Mouse (Mus musculus) liver, postnatal 0 days (tissue): ENCODE measurements around the gene Lpin2. TPM values are rescaled to one million over a fixed set of nuclear protein-coding genes. Genes with fewer than 3 reads are reported as not detected.

Source experiments
- ATAC-seq: fragments of 200-750 bp; cut with Nextera tagmentation; 2 replicates; pipeline ENCODE4 v1.8.0; 2017; ENCODE audit warnings: mild to moderate bottlenecking, moderate library complexity
- DNase-seq: peaks from one replicate; pipeline ENCODE4 v3.0.0-alpha.2; 2016
- H3K27ac ChIP-seq: fragments of 300-500 bp; sonication (generic); 2 replicates; pipeline ENCODE4 v1.5.1; 2014; ENCODE audit warnings: antibody characterized with exemption, moderate library complexity, mild to moderate bottlenecking, low read depth
- H3K27me3 ChIP-seq: fragments of 300-500 bp; sonication (generic); 2 replicates; pipeline ENCODE4 v1.6.1; 2014; ENCODE audit warnings: low read length, control low read depth, mixed read lengths; ENCODE audit not compliant: insufficient read depth
- H3K36me3 ChIP-seq: fragments of 300-500 bp; sonication (generic); replicated peaks from 2 replicates; pipeline ENCODE4 v1.6.1; 2014; ENCODE audit warnings: mild to moderate bottlenecking, control low read depth, low read length, moderate library complexity, mixed read lengths; ENCODE audit not compliant: insufficient read depth
- H3K4me1 ChIP-seq: fragments of 300-500 bp; sonication (generic); 2 replicates; pipeline ENCODE4 v1.6.1; 2014; ENCODE audit warnings: antibody characterized with exemption, mild to moderate bottlenecking, control low read depth; ENCODE audit not compliant: insufficient read depth
- H3K4me2 ChIP-seq: fragments of 300-500 bp; sonication (generic); 2 replicates; pipeline ENCODE4 v1.6.1; 2014; ENCODE audit warnings: low read depth, mild to moderate bottlenecking, low read length, moderate library complexity, mixed read lengths
- H3K4me3 ChIP-seq: fragments of 300-500 bp; sonication (generic); 2 replicates; pipeline ENCODE4 v1.5.1; 2014; ENCODE audit warnings: low read depth, low read length
- H3K9ac ChIP-seq: fragments of 300-500 bp; sonication (generic); replicated peaks from 2 replicates; pipeline ENCODE4 v1.6.1; 2014; ENCODE audit warnings: mild to moderate bottlenecking, moderate library complexity
- H3K9me3 ChIP-seq: fragments of 300-500 bp; sonication (generic); 2 replicates; pipeline ENCODE4 v1.6.1; 2016; ENCODE audit warnings: mild to moderate bottlenecking, control low read depth, low read length, mixed read lengths
- CTCF ChIP-seq: sonication (generic); IDR thresholded peaks from 2 replicates; pipeline ENCODE4 v1.5.1; 2016; ENCODE audit warnings: antibody characterized with exemption, low read depth
- EP300 ChIP-seq: IDR thresholded peaks from 2 replicates; pipeline ENCODE4 v1.6.1; 2016; ENCODE audit warnings: antibody characterized with exemption, low read depth, mild to moderate bottlenecking
- WGBS: fragments of 180-500 bp; shearing (Covaris S2); extraction: QIAGEN DNeasy Blood & Tissue Kit; methylation state at CpG from one replicate; pipeline ENCODE4 v1.1.7; 2014; ENCODE audit not compliant: insufficient replicate concordance; 5-methylcytosine and 5-hydroxymethylcytosine counted together
- polyA plus RNA-seq: library from polyadenylated mRNA; unstranded; fragments of >200 nt; fragmentation: Nextera tagmentation; extraction: Ambion mirVana; gene quantifications from 2 replicates; pipeline ENCODE4 v1.2.1, GENCODE M21; 2015

Lpin2 gene
- polyA plus RNA-seq, 1 experiment from 2014 or later = 44.5 TPM

- H3K4me1 ChIP-seq = no peaks in the 10 kb centered on the region; the same call in 1 of the 2 replicates
- no peak overlapping the region for H3K9ac ChIP-seq
- peaks cover 68% of the 10 kb centered on the region for H3K36me3 ChIP-seq
- H3K4me2 ChIP-seq = no peak overlapping the region
- no peaks in the 10 kb centered on the region for H3K27me3 ChIP-seq
- H3K9me3 ChIP-seq = no peaks in the 10 kb centered on the region
- ATAC-seq (peak; percentile 14; the same call in 1 of the 2 replicates), DNase-seq (no peak)
- no peak overlapping the region for H3K27ac ChIP-seq
- no peak overlapping the region for H3K4me3 ChIP-seq
- no peak for TF ChIP-seq CTCF
- no peak for TF ChIP-seq EP300
- 76% methylated on average over 16 of the region's 16 CpGs for WGBS
Measured at GRCm38 (mm10) chr17:71250819-71251600, 68.7 kb downstream of the Lpin2 start.

GRCm38 (mm10) chr17:71251601-71252001 lies 69.2 kb downstream of the Lpin2 start:
- Histone ChIP-seq H3K36me3 (peaks cover 62% of the 10 kb centered on the region), H3K27me3 (no peaks in the 10 kb centered on the region), H3K4me3 (no peak overlapping the region), H3K9me3 (no peaks in the 10 kb centered on the region), H3K4me2 (no peak overlapping the region), H3K4me1 (peaks cover 6% of the 10 kb centered on the region), H3K9ac (no peak overlapping the region), H3K27ac (no peak overlapping the region)
- WGBS = 76% methylated on average over 6 of the region's 6 CpGs
- TF ChIP-seq CTCF (no peak), EP300 (no peak)
- ATAC-seq (no peak), DNase-seq (no peak)

GRCm38 (mm10) chr17:71252101-71252500 lies 69.7 kb downstream of the Lpin2 start:
- no peak overlapping the region for H3K9ac ChIP-seq
- no peaks in the 10 kb centered on the region for H3K27me3 ChIP-seq
- 91% methylated on average over 9 of the region's 9 CpGs for WGBS
- no peak for DNase-seq
- no peaks in the 10 kb centered on the region for H3K9me3 ChIP-seq
- peaks cover 11% of the 10 kb centered on the region for H3K4me1 ChIP-seq
- no peak overlapping the region for H3K4me2 ChIP-seq
- TF ChIP-seq EP300 (no peak), CTCF (no peak)
- no peak for ATAC-seq
- H3K36me3 ChIP-seq = peaks cover 57% of the 10 kb centered on the region
- H3K27ac ChIP-seq = no peak overlapping the region
- no peak overlapping the region for H3K4me3 ChIP-seq

- Histone ChIP-seq H3K36me3 (peaks cover 44% of the 10 kb centered on the region), H3K4me3 (no peak overlapping the region), H3K4me2 (no peak overlapping the region), H3K9me3 (no peaks in the 10 kb centered on the region), H3K27me3 (no peaks in the 10 kb centered on the region), H3K27ac (no peak overlapping the region), H3K4me1 (peaks cover 13% of the 10 kb centered on the region), H3K9ac (no peak overlapping the region)
- TF ChIP-seq CTCF = no peak
- no peak for TF ChIP-seq EP300
- WGBS = 77% methylated on average over 2 of the region's 2 CpGs
- DNase-seq = no peak
- no peak for ATAC-seq
Measured at GRCm38 (mm10) chr17:71253391-71253790, 71.0 kb downstream of the Lpin2 start.

- DNase-seq = no peak
- no peak for ATAC-seq
- H3K9me3 ChIP-seq = no peaks in the 10 kb centered on the region
- no peak overlapping the region for H3K4me2 ChIP-seq
- H3K9ac ChIP-seq = no peak overlapping the region
- H3K36me3 ChIP-seq = peaks cover 37% of the 10 kb centered on the region
- no peaks in the 10 kb centered on the region for H3K27me3 ChIP-seq
- no peak overlapping the region for H3K4me3 ChIP-seq
- 63% methylated on average over 5 of the region's 5 CpGs for WGBS
- no peak for TF ChIP-seq CTCF
- no peak for TF ChIP-seq EP300
- no peak overlapping the region for H3K27ac ChIP-seq
- H3K4me1 ChIP-seq = peaks cover 14% of the 10 kb centered on the region
Measured at GRCm38 (mm10) chr17:71254106-71254505, 71.7 kb downstream of the Lpin2 start.

DNA sequence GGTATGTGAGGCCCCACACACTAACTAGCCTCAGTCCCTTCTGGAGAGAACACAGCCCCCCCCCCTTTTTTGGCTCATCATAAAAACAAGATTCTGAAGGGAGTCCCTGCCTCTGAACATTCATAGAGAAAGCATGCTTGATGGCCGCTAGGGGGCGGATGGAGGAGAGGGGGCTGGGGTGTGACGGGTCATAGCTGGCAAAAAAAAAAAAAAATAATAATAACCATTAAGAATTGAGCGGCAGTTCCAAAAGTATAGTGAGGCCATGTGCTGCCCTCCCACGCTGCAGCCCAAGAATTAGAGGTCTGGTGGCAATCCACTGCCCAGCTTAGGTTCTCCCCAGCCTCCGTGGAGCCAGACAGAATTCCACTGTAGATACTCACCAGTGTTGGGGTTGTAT lies 72.4 kb downstream of the Lpin2 start:
- H3K27ac ChIP-seq = no peak overlapping the region

More for the DNA sequence above, 72.4 kb downstream of the Lpin2 start:
- Histone ChIP-seq H3K4me3 (no peak overlapping the region), H3K9me3 (no peaks in the 10 kb centered on the region), H3K4me2 (no peak overlapping the region), H3K36me3 (peaks cover 31% of the 10 kb centered on the region), H3K4me1 (peaks cover 18% of the 10 kb centered on the region), H3K9ac (no peak overlapping the region), H3K27me3 (no peaks in the 10 kb centered on the region)
- WGBS = 47% methylated on average over 6 of the region's 6 CpGs
- ATAC-seq (0 out of 2 replicates have a peak, but pooled peaks have one; percentile 5), DNase-seq (peak; percentile 70)
- TF ChIP-seq CTCF (peak; percentile 77), EP300 (no peak)
